Mouse (Mus musculus): ENCODE results near the gene Crim1. TPM values are rescaled to one million over a fixed set of nuclear protein-coding genes. Genes with fewer than 3 reads are reported as not detected.
A peak's percentile ranks its signal among the peaks of the same experiment; 100 is the strongest.

Gene Crim1
- total and polyA plus RNA-seq, 2 experiments from 2014 or later: 14.1 to 88.9 TPM

- Histone ChIP-seq H3K9ac (no peak overlapping the region), H3K9me3 (ENCODE audit: low read length) (no peaks in the 10 kb centered on the region), H3K4me1 (ENCODE audit: insufficient read depth) (no peaks in the 10 kb centered on the region), H3K27ac (ENCODE audit: low read depth, low read length) (no peak overlapping the region), H3K27me3 (ENCODE audit: insufficient read depth, low read length) (no peaks in the 10 kb centered on the region), H3K4me2 (ENCODE audit: low read depth) (no peak overlapping the region), H3K36me3 (ENCODE audit: insufficient read depth) (no peaks in the 10 kb centered on the region; the same call in 1 of the 2 replicates), H3K4me3 (ENCODE audit: low read depth, low read length) (no peak overlapping the region)
- no peak for DNase-seq
- no peak for TF ChIP-seq CTCF (IDR thresholded peaks at IDR 0.05; ENCODE audit: low read depth)
- ATAC-seq: no peak
- WGBS: 78% methylated on average over 9 of the region's 9 CpGs
Measured at GRCm38 (mm10) chr17:78392401-78393087, 192.5 kb downstream of the Crim1 start.

DNA sequence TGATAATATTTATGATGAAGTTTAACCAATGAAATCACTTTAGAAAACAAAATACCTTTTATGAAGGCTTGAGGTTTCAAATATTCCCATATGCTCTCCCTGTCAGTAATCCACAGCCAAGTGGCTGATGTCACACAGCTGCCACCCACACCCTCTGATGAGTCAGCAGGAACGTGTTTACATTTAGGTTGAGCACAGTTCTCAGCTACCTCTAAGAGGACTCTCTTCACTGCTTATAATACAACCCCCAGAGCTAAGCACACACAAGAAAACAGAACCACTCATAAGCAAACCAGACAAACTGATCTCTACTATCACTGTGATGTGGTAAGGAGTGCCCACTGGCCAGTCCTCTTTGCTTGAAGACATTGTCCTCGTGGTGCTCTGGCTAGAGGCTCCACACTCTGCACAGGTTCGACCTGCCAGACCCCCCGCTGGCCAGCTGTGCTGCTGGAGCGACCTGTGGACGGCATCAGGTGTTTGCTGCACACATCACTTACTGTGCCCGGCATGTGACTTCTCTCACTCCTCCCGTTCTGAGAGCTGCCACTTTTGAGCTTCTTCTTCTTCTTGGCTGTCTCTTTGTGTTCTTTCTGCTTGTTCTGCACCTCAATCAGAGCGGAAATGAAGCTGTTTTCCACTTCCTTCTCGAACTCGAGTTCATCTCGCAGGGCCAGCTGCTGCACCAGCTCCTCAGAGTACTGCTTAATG lies 200.2 kb downstream of the Crim1 start:
- no peaks in the 10 kb centered on the region for H3K4me1 ChIP-seq (ENCODE audit: insufficient read depth)
- no peak overlapping the region for H3K4me2 ChIP-seq (ENCODE audit: low read depth)
- no peaks in the 10 kb centered on the region for H3K9me3 ChIP-seq (ENCODE audit: low read length)
- no peak for DNase-seq
- WGBS: 86% methylated on average over 12 of the region's 12 CpGs
- no peak overlapping the region for H3K27ac ChIP-seq (ENCODE audit: low read depth, low read length)
- H3K9ac ChIP-seq: no peak overlapping the region
- H3K4me3 ChIP-seq (ENCODE audit: low read depth, low read length): no peak overlapping the region
- no peaks in the 10 kb centered on the region for H3K27me3 ChIP-seq (ENCODE audit: insufficient read depth, low read length)
- ATAC-seq: no peak
- peaks cover 11% of the 10 kb centered on the region; the same call in 1 of the 2 replicates for H3K36me3 ChIP-seq (ENCODE audit: insufficient read depth)
- no peak for TF ChIP-seq CTCF (IDR thresholded peaks at IDR 0.05; ENCODE audit: low read depth)

DNA sequence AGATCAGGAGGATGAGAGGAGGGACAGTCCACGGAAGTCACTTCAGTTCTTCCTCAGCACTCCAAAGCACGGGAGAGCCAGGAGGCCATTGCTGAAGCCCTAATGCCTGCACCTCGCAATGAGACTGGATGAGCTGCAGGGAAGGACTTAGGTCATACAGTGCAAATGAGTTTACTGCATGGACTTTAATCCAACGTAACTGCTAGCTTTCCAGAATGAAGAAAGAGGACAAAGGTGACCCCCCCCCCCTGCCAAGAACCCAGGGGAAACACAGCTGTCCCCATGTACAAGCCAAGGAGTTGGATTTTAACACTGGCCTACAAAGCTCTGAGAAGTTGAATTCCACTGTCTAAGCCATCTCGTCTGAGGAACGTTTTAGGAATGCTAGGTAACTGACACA lies 201.3 kb downstream of the Crim1 start:
- ATAC-seq (no peak), DNase-seq (no peak)
- Histone ChIP-seq H3K36me3 (ENCODE audit: insufficient read depth) (peaks cover 11% of the 10 kb centered on the region; the same call in 1 of the 2 replicates), H3K9me3 (ENCODE audit: low read length) (no peaks in the 10 kb centered on the region), H3K9ac (no peak overlapping the region), H3K4me2 (ENCODE audit: low read depth) (no peak overlapping the region), H3K27me3 (ENCODE audit: insufficient read depth, low read length) (no peaks in the 10 kb centered on the region), H3K4me1 (ENCODE audit: insufficient read depth) (no peaks in the 10 kb centered on the region), H3K27ac (ENCODE audit: low read depth, low read length) (no peak overlapping the region), H3K4me3 (ENCODE audit: low read depth, low read length) (no peak overlapping the region)
- 76% methylated on average over 6 of the region's 6 CpGs for whole genome bisulfite sequencing
- no peak for TF ChIP-seq CTCF (IDR thresholded peaks at IDR 0.05; ENCODE audit: low read depth)

DNA sequence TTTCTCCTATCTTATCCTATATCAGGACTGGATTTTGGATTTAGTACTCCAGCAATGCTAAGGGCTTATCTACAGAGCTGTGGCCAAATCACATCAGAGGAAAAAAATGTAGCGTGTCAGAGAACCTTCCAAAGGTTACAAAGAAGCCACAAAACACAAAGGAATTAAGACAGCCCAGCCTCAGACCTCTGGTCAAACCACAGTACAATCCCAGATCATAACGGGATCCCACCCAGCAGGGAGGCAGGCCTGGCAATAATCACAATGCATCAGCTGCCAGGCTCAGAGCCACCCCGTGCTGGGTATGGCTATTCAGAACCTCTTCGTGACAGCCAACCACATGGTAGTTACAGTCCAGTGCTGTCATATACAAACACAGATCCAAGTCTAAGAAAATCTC lies 201.7 kb downstream of the Crim1 start:
- Histone ChIP-seq H3K36me3 (ENCODE audit: insufficient read depth) (peaks cover 11% of the 10 kb centered on the region; the same call in 1 of the 2 replicates), H3K9me3 (ENCODE audit: low read length) (no peaks in the 10 kb centered on the region), H3K27ac (ENCODE audit: low read depth, low read length) (no peak overlapping the region), H3K4me2 (ENCODE audit: low read depth) (no peak overlapping the region), H3K4me1 (ENCODE audit: insufficient read depth) (no peaks in the 10 kb centered on the region), H3K4me3 (ENCODE audit: low read depth, low read length) (no peak overlapping the region), H3K9ac (no peak overlapping the region), H3K27me3 (ENCODE audit: insufficient read depth, low read length) (no peaks in the 10 kb centered on the region)
- no peak for DNase-seq
- 27% methylated on average over 4 of the region's 4 CpGs for WGBS
- TF ChIP-seq CTCF (IDR thresholded peaks at IDR 0.05; ENCODE audit: low read depth): no peak
- ATAC-seq: peak; percentile 38; the same call in 1 of the 2 replicates

- H3K4me1 ChIP-seq (ENCODE audit: insufficient read depth): no peaks in the 10 kb centered on the region
- no peaks in the 10 kb centered on the region for H3K9me3 ChIP-seq (ENCODE audit: low read length)
- 90% methylated on average over 6 of the region's 6 CpGs for WGBS
- ATAC-seq (no peak), DNase-seq (no peak)
- H3K27me3 ChIP-seq (ENCODE audit: insufficient read depth, low read length): no peaks in the 10 kb centered on the region
- no peak overlapping the region for H3K4me3 ChIP-seq (ENCODE audit: low read depth, low read length)
- H3K4me2 ChIP-seq (ENCODE audit: low read depth): no peak overlapping the region
- peaks cover 11% of the 10 kb centered on the region; the same call in 1 of the 2 replicates for H3K36me3 ChIP-seq (ENCODE audit: insufficient read depth)
- no peak for TF ChIP-seq CTCF (IDR thresholded peaks at IDR 0.05; ENCODE audit: low read depth)
- H3K27ac ChIP-seq (ENCODE audit: low read depth, low read length): no peak overlapping the region
- no peak overlapping the region for H3K9ac ChIP-seq
Measured at GRCm38 (mm10) chr17:78402174-78402573, 202.1 kb downstream of the Crim1 start.

DNA sequence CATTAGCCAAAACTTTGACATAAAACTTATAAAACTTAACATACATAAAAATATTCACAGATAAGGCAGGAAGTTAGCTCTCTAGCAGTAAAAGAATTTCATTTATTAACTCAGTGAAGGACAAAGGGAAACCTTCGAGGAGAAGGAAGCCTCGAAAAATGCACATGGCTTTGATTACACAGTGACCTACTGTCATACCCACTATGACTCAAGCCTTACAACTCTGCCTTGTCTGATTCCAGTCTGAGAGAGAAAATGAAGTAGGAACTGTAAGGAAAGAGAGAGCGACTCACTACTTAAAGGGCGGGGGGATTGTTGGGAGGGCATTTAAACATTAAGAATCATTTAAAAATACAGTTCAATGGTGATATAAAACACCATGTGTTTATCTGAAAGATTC lies 203.2 kb downstream of the Crim1 start:
- no peak for TF ChIP-seq CTCF (IDR thresholded peaks at IDR 0.05; ENCODE audit: low read depth)
- Histone ChIP-seq H3K27ac (ENCODE audit: low read depth, low read length) (no peak overlapping the region), H3K9me3 (ENCODE audit: low read length) (no peaks in the 10 kb centered on the region), H3K4me3 (ENCODE audit: low read depth, low read length) (no peak overlapping the region), H3K27me3 (ENCODE audit: insufficient read depth, low read length) (no peaks in the 10 kb centered on the region), H3K9ac (no peak overlapping the region), H3K36me3 (ENCODE audit: insufficient read depth) (peaks cover 11% of the 10 kb centered on the region; the same call in 1 of the 2 replicates), H3K4me2 (ENCODE audit: low read depth) (no peak overlapping the region), H3K4me1 (ENCODE audit: insufficient read depth) (no peaks in the 10 kb centered on the region)
- WGBS: 90% methylated on average over 4 of the region's 4 CpGs
- ATAC-seq (no peak), DNase-seq (no peak)

DNA sequence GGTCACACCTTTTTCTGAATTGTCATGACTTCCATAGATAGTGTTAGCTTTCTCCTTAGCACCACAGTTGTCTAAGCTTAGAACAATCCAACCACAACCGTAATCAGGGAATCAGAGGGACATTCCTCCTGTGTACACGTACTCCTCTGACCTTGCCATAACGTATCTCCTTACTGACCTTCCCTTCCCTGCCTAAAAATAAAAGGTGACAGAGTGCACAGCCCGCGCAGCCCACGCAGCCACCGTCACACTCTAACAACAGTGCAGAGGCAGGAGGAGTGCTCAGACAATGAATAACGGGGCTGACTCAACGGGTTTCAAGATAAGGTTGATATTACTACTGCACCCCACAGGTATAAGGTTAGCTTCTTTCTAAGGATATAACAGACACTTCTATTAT lies 203.8 kb downstream of the Crim1 start:
- WGBS: 94% methylated on average over 9 of the region's 9 CpGs
- ATAC-seq (no peak), DNase-seq (no peak)
- Histone ChIP-seq H3K4me1 (ENCODE audit: insufficient read depth) (no peaks in the 10 kb centered on the region), H3K27me3 (ENCODE audit: insufficient read depth, low read length) (no peaks in the 10 kb centered on the region), H3K4me2 (ENCODE audit: low read depth) (no peak overlapping the region), H3K9ac (no peak overlapping the region), H3K27ac (ENCODE audit: low read depth, low read length) (no peak overlapping the region), H3K36me3 (ENCODE audit: insufficient read depth) (peaks cover 11% of the 10 kb centered on the region; the same call in 1 of the 2 replicates), H3K4me3 (ENCODE audit: low read depth, low read length) (no peak overlapping the region), H3K9me3 (ENCODE audit: low read length) (no peaks in the 10 kb centered on the region)
- no peak for TF ChIP-seq CTCF (IDR thresholded peaks at IDR 0.05; ENCODE audit: low read depth)

Measured in forebrain, postnatal 0 days (tissue).